Mouse (Mus musculus): ENCODE results near the gene Aqp2.

DNA sequence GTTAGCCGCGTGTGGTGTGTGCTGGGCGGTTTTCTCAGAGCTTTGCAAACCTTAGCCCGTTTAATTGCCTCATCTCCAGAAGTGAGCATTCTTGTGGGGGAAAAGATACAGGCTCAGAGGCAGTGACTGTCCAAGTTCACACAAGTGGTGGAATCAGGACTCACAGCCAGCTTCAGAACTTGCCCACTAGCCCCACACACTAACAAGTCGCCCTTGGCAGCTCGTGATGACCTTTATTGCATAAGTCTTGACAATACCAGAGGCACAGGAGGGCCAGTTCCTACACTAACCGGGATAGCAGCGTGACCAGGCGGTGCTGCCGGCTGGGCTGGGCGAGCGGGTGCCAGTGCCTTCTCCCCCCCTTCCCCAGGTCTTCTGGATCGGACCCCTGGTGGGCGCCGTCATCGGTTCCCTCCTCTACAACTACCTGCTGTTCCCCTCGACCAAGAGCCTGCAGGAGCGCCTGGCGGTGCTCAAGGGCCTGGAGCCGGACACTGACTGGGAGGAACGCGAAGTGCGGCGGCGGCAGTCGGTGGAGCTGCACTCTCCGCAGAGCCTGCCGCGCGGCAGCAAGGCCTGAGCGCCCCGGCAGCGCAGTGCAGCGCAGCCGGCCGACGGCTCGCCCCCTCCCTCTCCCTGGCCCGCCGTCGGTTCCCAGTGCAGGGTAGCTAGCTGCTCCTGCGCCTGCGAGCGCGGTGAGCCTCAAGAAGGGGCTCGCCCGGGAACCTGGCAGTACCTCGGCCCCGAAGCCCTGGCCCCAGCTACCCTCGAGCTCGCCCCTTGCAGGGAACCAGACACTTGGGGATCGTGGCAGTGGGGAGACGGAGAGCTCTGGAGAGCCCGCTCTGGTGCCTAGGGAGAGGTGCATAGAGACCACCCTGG lies 4.8 kb downstream of the Aqp2 start:
- no peak for TF ChIP-seq CTCF (conservative IDR thresholded peaks at IDR 0.05 in 1 of 2, IDR thresholded peaks at IDR 0.05 in 1 of 2; ENCODE audit: low read depth in 2 of 2, low read length in 2 of 2)
- TF ChIP-seq RAD21 (IDR thresholded peaks at IDR 0.05; ENCODE audit: low read depth, low read length) = no peak
- TF ChIP-seq USF2 (conservative IDR thresholded peaks at IDR 0.05; ENCODE audit: low read depth, low read length) = no peak
